Mouse (Mus musculus): ENCODE results near the gene Cep295nl. TPM values are rescaled to one million over a fixed set of nuclear protein-coding genes. Genes with fewer than 3 reads are reported as not detected.

Cep295nl gene
- polyA plus RNA-seq, 1 experiment from 2014 or later, result 0.15 TPM

- Histone ChIP-seq H3K4me3 (ENCODE audit: low read depth, low read length) (no peak overlapping the region), H3K27ac (ENCODE audit: low read length) (no peak overlapping the region), H3K36me3 (ENCODE audit: control insufficient read depth, insufficient read depth, low read length) (no peaks in the 10 kb centered on the region), H3K27me3 (ENCODE audit: control insufficient read depth, insufficient read depth, low read depth, low read length) (no peaks in the 10 kb centered on the region), H3K4me2 (ENCODE audit: low read length) (no peak overlapping the region), H3K4me1 (ENCODE audit: control insufficient read depth, insufficient read depth, low read length) (peaks cover 3% of the 10 kb centered on the region; the same call in 1 of the 2 replicates), H3K9me3 (replicated peaks; ENCODE audit: control insufficient read depth, low read length, poor library complexity, severe bottlenecking) (no peaks in the 10 kb centered on the region), H3K9ac (ENCODE audit: low read depth, low read length) (peak overlapping the region; percentile 25; the same call in 1 of the 2 replicates)
- no peak for ATAC-seq
- WGBS, result 51% methylated on average over 7 of the region's 7 CpGs
These were observed 30.3 kb upstream of the Cep295nl start for GRCm38 (mm10) chr11:118372641-118373040.

- ATAC-seq, result no peak
- Histone ChIP-seq H3K4me1 (ENCODE audit: control insufficient read depth, insufficient read depth, low read length) (peaks cover 3% of the 10 kb centered on the region; the same call in 1 of the 2 replicates), H3K27me3 (ENCODE audit: control insufficient read depth, insufficient read depth, low read depth, low read length) (no peaks in the 10 kb centered on the region), H3K4me3 (ENCODE audit: low read depth, low read length) (no peak overlapping the region), H3K36me3 (ENCODE audit: control insufficient read depth, insufficient read depth, low read length) (no peaks in the 10 kb centered on the region), H3K9me3 (replicated peaks; ENCODE audit: control insufficient read depth, low read length, poor library complexity, severe bottlenecking) (no peaks in the 10 kb centered on the region), H3K4me2 (ENCODE audit: low read length) (no peak overlapping the region), H3K27ac (ENCODE audit: low read length) (no peak overlapping the region), H3K9ac (ENCODE audit: low read depth, low read length) (no peak overlapping the region)
- 84% methylated on average over 7 of the region's 7 CpGs for WGBS
These were observed 29.6 kb upstream of the Cep295nl start for GRCm38 (mm10) chr11:118371876-118372275.

- Histone ChIP-seq H3K4me2 (ENCODE audit: low read length) (no peak overlapping the region), H3K4me1 (ENCODE audit: control insufficient read depth, insufficient read depth, low read length) (no peaks in the 10 kb centered on the region), H3K27ac (ENCODE audit: low read length) (no peak overlapping the region), H3K36me3 (ENCODE audit: control insufficient read depth, insufficient read depth, low read length) (no peaks in the 10 kb centered on the region), H3K9ac (ENCODE audit: low read depth, low read length) (no peak overlapping the region), H3K27me3 (ENCODE audit: control insufficient read depth, insufficient read depth, low read depth, low read length) (no peaks in the 10 kb centered on the region), H3K4me3 (ENCODE audit: low read depth, low read length) (no peak overlapping the region), H3K9me3 (replicated peaks; ENCODE audit: control insufficient read depth, low read length, poor library complexity, severe bottlenecking) (no peaks in the 10 kb centered on the region)
- no peak for ATAC-seq
- 86% methylated on average over 8 of the region's 8 CpGs for WGBS
These were observed 27.4 kb upstream of the Cep295nl start for GRCm38 (mm10) chr11:118369657-118370056.

GRCm38 (mm10) chr11:118369251-118369650, 27.0 kb upstream of the Cep295nl start:
- no peak overlapping the region for H3K27ac ChIP-seq (ENCODE audit: low read length)
- H3K27me3 ChIP-seq (ENCODE audit: control insufficient read depth, insufficient read depth, low read depth, low read length), result no peaks in the 10 kb centered on the region
- H3K4me2 ChIP-seq (ENCODE audit: low read length), result no peak overlapping the region
- WGBS, result 91% methylated on average over 5 of the region's 5 CpGs
- no peak overlapping the region for H3K9ac ChIP-seq (ENCODE audit: low read depth, low read length)
- no peak overlapping the region for H3K4me3 ChIP-seq (ENCODE audit: low read depth, low read length)
- H3K4me1 ChIP-seq (ENCODE audit: control insufficient read depth, insufficient read depth, low read length), result no peaks in the 10 kb centered on the region
- no peaks in the 10 kb centered on the region for H3K36me3 ChIP-seq (ENCODE audit: control insufficient read depth, insufficient read depth, low read length)
- ATAC-seq, result no peak
- H3K9me3 ChIP-seq (replicated peaks; ENCODE audit: control insufficient read depth, low read length, poor library complexity, severe bottlenecking), result no peaks in the 10 kb centered on the region

DNA sequence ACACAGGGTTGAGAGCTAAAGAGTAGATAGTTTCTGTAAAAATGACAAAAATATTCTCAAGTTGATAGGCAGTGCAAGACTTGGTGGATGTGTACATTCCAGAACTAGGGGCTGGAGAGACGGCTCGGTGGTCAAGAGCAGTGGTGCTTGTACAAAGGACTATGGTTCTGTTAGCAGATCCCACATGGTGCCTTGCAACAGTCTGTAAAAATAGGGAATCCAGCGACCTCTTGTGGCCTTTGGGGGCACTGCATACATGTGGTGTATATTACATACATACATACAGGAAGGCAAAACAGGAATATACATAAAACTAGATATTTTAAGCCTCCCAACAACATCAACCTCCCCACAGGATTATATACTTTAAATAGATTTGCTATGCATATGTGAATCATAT, 26.0 kb upstream of the Cep295nl start:
- no peak overlapping the region for H3K27ac ChIP-seq (ENCODE audit: low read length)
- H3K4me3 ChIP-seq (ENCODE audit: low read depth, low read length), result no peak overlapping the region
- H3K4me1 ChIP-seq (ENCODE audit: control insufficient read depth, insufficient read depth, low read length), result no peaks in the 10 kb centered on the region; the same call in 1 of the 2 replicates
- H3K36me3 ChIP-seq (ENCODE audit: control insufficient read depth, insufficient read depth, low read length), result no peaks in the 10 kb centered on the region
- WGBS, result 55% methylated on average over 3 of the region's 3 CpGs
- no peaks in the 10 kb centered on the region for H3K9me3 ChIP-seq (replicated peaks; ENCODE audit: control insufficient read depth, low read length, poor library complexity, severe bottlenecking)
- ATAC-seq, result no peak
- no peaks in the 10 kb centered on the region for H3K27me3 ChIP-seq (ENCODE audit: control insufficient read depth, insufficient read depth, low read depth, low read length)
- no peak overlapping the region for H3K9ac ChIP-seq (ENCODE audit: low read depth, low read length)
- H3K4me2 ChIP-seq (ENCODE audit: low read length), result no peak overlapping the region

DNA sequence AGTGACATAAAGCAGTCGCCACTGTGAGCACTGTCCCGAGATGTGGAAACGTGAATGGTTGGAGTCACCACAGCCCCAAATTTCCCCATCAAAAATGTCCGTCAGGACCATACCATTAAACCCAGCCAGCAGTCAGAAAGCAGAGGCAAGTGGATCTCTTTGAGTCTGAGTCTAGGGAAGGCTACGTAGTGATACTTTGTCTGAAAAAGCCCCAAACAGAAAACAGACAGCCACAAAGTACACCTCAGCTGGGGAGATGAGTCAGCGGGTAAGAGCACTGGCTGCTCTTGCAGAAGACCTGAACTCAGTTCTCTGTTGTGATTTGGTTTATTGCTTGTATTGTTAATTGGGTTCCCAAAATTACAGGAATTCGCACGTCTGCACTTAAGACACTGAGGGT, 24.3 kb upstream of the Cep295nl start:
- Histone ChIP-seq H3K4me1 (ENCODE audit: control insufficient read depth, insufficient read depth, low read length) (peaks cover 6% of the 10 kb centered on the region), H3K27ac (ENCODE audit: low read length) (no peak overlapping the region), H3K4me3 (ENCODE audit: low read depth, low read length) (no peak overlapping the region), H3K27me3 (ENCODE audit: control insufficient read depth, insufficient read depth, low read depth, low read length) (no peaks in the 10 kb centered on the region), H3K4me2 (ENCODE audit: low read length) (no peak overlapping the region), H3K36me3 (ENCODE audit: control insufficient read depth, insufficient read depth, low read length) (no peaks in the 10 kb centered on the region), H3K9ac (ENCODE audit: low read depth, low read length) (no peak overlapping the region), H3K9me3 (replicated peaks; ENCODE audit: control insufficient read depth, low read length, poor library complexity, severe bottlenecking) (no peaks in the 10 kb centered on the region)
- WGBS, result 80% methylated on average over 8 of the region's 8 CpGs
- ATAC-seq, result no peak

DNA sequence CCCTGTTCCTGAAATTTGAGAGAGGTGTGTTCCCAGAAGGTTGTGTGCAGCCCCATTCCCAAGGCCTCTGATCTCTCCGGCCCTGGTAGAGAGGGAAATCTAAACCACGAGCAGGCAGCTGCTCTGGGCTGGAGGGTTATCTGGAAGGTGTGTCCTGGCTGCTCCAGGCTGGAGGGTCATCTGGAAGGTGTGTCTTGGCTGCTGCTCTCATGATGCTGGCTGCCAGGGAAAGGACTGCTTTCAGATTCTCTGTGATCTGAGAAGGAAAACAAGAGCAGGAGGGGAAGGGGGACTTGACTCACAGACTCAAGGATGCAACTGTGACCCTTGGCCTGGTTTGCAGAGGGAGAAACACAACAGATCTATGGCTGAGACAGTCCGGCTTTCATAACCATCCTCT, 23.8 kb upstream of the Cep295nl start:
- WGBS, result 78% methylated on average over 3 of the region's 3 CpGs
- Histone ChIP-seq H3K9ac (ENCODE audit: low read depth, low read length) (no peak overlapping the region), H3K27ac (ENCODE audit: low read length) (no peak overlapping the region), H3K27me3 (ENCODE audit: control insufficient read depth, insufficient read depth, low read depth, low read length) (no peaks in the 10 kb centered on the region), H3K4me2 (ENCODE audit: low read length) (no peak overlapping the region), H3K4me3 (ENCODE audit: low read depth, low read length) (no peak overlapping the region), H3K9me3 (replicated peaks; ENCODE audit: control insufficient read depth, low read length, poor library complexity, severe bottlenecking) (no peaks in the 10 kb centered on the region), H3K36me3 (ENCODE audit: control insufficient read depth, insufficient read depth, low read length) (no peaks in the 10 kb centered on the region), H3K4me1 (ENCODE audit: control insufficient read depth, insufficient read depth, low read length) (peaks cover 6% of the 10 kb centered on the region)
- ATAC-seq, result no peak

DNA sequence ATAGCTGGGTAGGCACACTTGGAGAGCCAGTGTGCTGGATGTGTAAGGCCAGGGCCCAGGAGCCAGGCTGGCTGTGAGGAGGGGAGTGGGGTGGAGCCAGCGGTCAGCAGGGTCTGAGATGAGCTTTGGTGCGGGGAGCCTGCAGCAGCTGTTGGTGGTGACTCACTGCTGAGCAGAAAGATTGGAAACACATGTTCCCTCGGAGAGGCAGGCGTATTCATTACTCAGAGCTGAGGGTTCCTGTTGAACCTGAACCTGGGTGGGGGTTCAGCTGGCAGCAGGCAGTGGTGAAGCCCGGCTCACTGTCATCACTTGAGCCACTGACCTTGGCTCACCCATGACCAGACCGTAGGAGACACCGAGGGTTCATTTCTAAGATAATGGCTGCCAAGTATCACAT, 22.9 kb upstream of the Cep295nl start:
- Histone ChIP-seq H3K4me3 (ENCODE audit: low read depth, low read length) (no peak overlapping the region), H3K27ac (ENCODE audit: low read length) (no peak overlapping the region), H3K36me3 (ENCODE audit: control insufficient read depth, insufficient read depth, low read length) (no peaks in the 10 kb centered on the region), H3K4me2 (ENCODE audit: low read length) (no peak overlapping the region), H3K27me3 (ENCODE audit: control insufficient read depth, insufficient read depth, low read depth, low read length) (no peaks in the 10 kb centered on the region), H3K9me3 (replicated peaks; ENCODE audit: control insufficient read depth, low read length, poor library complexity, severe bottlenecking) (no peaks in the 10 kb centered on the region), H3K4me1 (ENCODE audit: control insufficient read depth, insufficient read depth, low read length) (peaks cover 6% of the 10 kb centered on the region), H3K9ac (ENCODE audit: low read depth, low read length) (no peak overlapping the region)
- 77% methylated on average over 7 of the region's 7 CpGs for WGBS
- no peak for ATAC-seq

- no peak overlapping the region for H3K4me3 ChIP-seq (ENCODE audit: low read depth, low read length)
- H3K4me2 ChIP-seq (ENCODE audit: low read length), result no peak overlapping the region
- H3K4me1 ChIP-seq (ENCODE audit: control insufficient read depth, insufficient read depth, low read length), result peaks cover 6% of the 10 kb centered on the region
- H3K9ac ChIP-seq (ENCODE audit: low read depth, low read length), result no peak overlapping the region
- no peaks in the 10 kb centered on the region for H3K9me3 ChIP-seq (replicated peaks; ENCODE audit: control insufficient read depth, low read length, poor library complexity, severe bottlenecking)
- H3K36me3 ChIP-seq (ENCODE audit: control insufficient read depth, insufficient read depth, low read length), result no peaks in the 10 kb centered on the region
- no peaks in the 10 kb centered on the region for H3K27me3 ChIP-seq (ENCODE audit: control insufficient read depth, insufficient read depth, low read depth, low read length)
- H3K27ac ChIP-seq (ENCODE audit: low read length), result no peak overlapping the region
- no peak for ATAC-seq
- WGBS, result 89% methylated on average over 4 of the region's 4 CpGs
These were observed 21.7 kb upstream of the Cep295nl start for GRCm38 (mm10) chr11:118364021-118364420.

Data from midbrain, embryonic 16.5 days (tissue).